Mouse (Mus musculus) CD4-positive, CD25-positive, alpha-beta regulatory T cell, adult 4 months (primary cell): ENCODE measurements around the gene Cd63. TPM values are rescaled to one million over a fixed set of nuclear protein-coding genes. Genes with fewer than 3 reads are reported as not detected.

Source experiments
- ATAC-seq: one replicate; pipeline ENCODE4 v1.8.0; 2017
- polyA plus RNA-seq, 2 experiments: library from polyadenylated mRNA; unstranded; fragments of 100-300 nt; shearing (Covaris generic); gene quantifications; one replicate each; pipeline ENCODE4 v1.2.1; 2017

Gene Cd63
- under 1 TPM; 0.51 to 0.65 TPM for polyA plus RNA-seq

- peak; percentile 29 for ATAC-seq
Observed at GRCm38 (mm10) chr10:128900698-128901097, at the start of gene Cd63. TSS of gene Cd63 (plus strand) at chr10:128900989.

- ATAC-seq, result no peak
Observed at GRCm38 (mm10) chr10:128861176-128861575, 39.6 kb upstream of the Cd63 start.

GRCm38 (mm10) chr10:128866042-128866441 lies 34.7 kb upstream of the Cd63 start:
- no peak for ATAC-seq

- peak; percentile 67 for ATAC-seq
Observed at GRCm38 (mm10) chr10:128866518-128866917, 34.3 kb upstream of the Cd63 start.

GRCm38 (mm10) chr10:128870341-128870740 lies 30.4 kb upstream of the Cd63 start:
- ATAC-seq, result no peak

- no peak for ATAC-seq
Observed at GRCm38 (mm10) chr10:128878291-128878690, 22.5 kb upstream of the Cd63 start.

- no peak for ATAC-seq
Observed at GRCm38 (mm10) chr10:128878811-128879210, 22.0 kb upstream of the Cd63 start.

- no peak for ATAC-seq
Observed at GRCm38 (mm10) chr10:128882067-128882466, 18.7 kb upstream of the Cd63 start.

GRCm38 (mm10) chr10:128888941-128889827 lies 11.6 kb upstream of the Cd63 start:
- ATAC-seq, result no peak

- ATAC-seq, result no peak
Observed at GRCm38 (mm10) chr10:128889846-128890245, 10.9 kb upstream of the Cd63 start.

- ATAC-seq, result peak; percentile 16
Observed at GRCm38 (mm10) chr10:128890383-128891295, 10.2 kb upstream of the Cd63 start.

GRCm38 (mm10) chr10:128891296-128892094 lies 9.3 kb upstream of the Cd63 start, which contains the start of gene Gdf11:
TSS of gene Gdf11 (minus strand) at chr10:128891718.
- peak; percentile 55 for ATAC-seq

- ATAC-seq, result peak; percentile 26
Observed at GRCm38 (mm10) chr10:128892246-128892645, 8.5 kb upstream of the Cd63 start.

GRCm38 (mm10) chr10:128895437-128895836 lies 5.4 kb upstream of the Cd63 start:
- ATAC-seq, result peak; percentile 66

GRCm38 (mm10) chr10:128895952-128896693 lies 4.7 kb upstream of the Cd63 start:
- ATAC-seq, result no peak

GRCm38 (mm10) chr10:128896807-128897206 lies 4.0 kb upstream of the Cd63 start:
- ATAC-seq, result no peak

- no peak for ATAC-seq
Observed at GRCm38 (mm10) chr10:128897501-128897900, 3.3 kb upstream of the Cd63 start.

- ATAC-seq, result no peak
Observed at GRCm38 (mm10) chr10:128899759-128900490, 864 bp upstream of the Cd63 start.

- no peak for ATAC-seq
Observed at GRCm38 (mm10) chr10:128901409-128901808, 620 bp downstream of the Cd63 start.

GRCm38 (mm10) chr10:128902409-128902988 lies 1.7 kb downstream of the Cd63 start:
- ATAC-seq, result peak; percentile 63
